Mouse (Mus musculus) stomach, embryonic 15.5 days (tissue): ENCODE measurements at regions not wholly inside any gene's neighbourhood (a gene's known extent, or its start where the extent isn't known, plus 50 kb on each side); places are given as distances from the start of the nearest gene placed in this dataset.

ENCODE experiments used
- ATAC-seq: fragments of 200-750 bp; cut with Nextera tagmentation; 2 replicates; pipeline ENCODE4 v1.8.0; 2017; ENCODE audit warnings: low read depth, moderate number of reproducible peaks, moderate TSS enrichment; ENCODE audit not compliant: insufficient read depth, low FRiP score
- H3K27ac ChIP-seq: fragments of 300-500 bp; sonication (generic); 2 replicates; pipeline ENCODE4 v1.5.1; 2015; ENCODE audit warnings: mild to moderate bottlenecking, inconsistent platforms
- H3K27me3 ChIP-seq: fragments of 300-500 bp; sonication (generic); replicated peaks from 2 replicates; pipeline ENCODE4 v1.6.1; 2015; ENCODE audit warnings: inconsistent platforms
- H3K36me3 ChIP-seq: fragments of 300-500 bp; sonication (generic); 2 replicates; pipeline ENCODE4 v1.6.1; 2015; ENCODE audit warnings: inconsistent platforms
- H3K4me1 ChIP-seq: fragments of 300-500 bp; sonication (generic); 2 replicates; pipeline ENCODE4 v1.6.1; 2015; ENCODE audit warnings: inconsistent platforms
- H3K4me2 ChIP-seq: fragments of 300-500 bp; sonication (generic); 2 replicates; pipeline ENCODE4 v1.6.1; 2015; ENCODE audit warnings: mild to moderate bottlenecking, inconsistent platforms
- H3K4me3 ChIP-seq: fragments of 300-500 bp; sonication (generic); replicated peaks from 2 replicates; pipeline ENCODE4 v1.5.1; 2015; ENCODE audit warnings: inconsistent platforms
- H3K9ac ChIP-seq: fragments of 300-500 bp; sonication (generic); 2 replicates; pipeline ENCODE4 v1.6.1; 2015; ENCODE audit warnings: inconsistent platforms
- H3K9me3 ChIP-seq: fragments of 300-500 bp; sonication (generic); 2 replicates; pipeline ENCODE4 v1.6.1; 2016; ENCODE audit warnings: inconsistent platforms
- whole genome bisulfite sequencing: fragments of 180-500 bp; shearing (Covaris S2); methylation state at CpG from one replicate; pipeline ENCODE4 v1.1.7; 2015; 5-methylcytosine and 5-hydroxymethylcytosine counted together

DNA sequence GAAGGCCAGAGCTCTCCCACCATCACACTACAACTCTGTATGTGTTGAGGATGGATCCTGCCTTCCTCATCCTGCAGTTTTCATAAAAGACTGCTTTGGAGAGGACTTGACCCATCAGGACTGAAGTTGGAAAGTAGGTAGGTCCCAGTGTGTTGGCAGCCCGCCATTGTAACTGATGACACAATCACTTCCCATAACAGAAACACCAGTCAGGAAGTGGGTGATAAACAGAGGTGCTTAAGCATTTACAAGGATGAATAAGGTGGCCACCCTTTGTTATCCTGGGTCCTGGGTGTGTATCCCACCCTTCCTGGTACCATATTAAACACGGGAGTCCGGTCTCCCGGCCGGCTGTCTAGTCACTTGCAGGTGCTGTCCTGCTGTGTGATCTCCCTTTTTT lies 118.3 kb downstream of the Snx10 start:
- H3K27ac ChIP-seq: no peak overlapping the region
- H3K4me1 ChIP-seq: no peaks in the 10 kb centered on the region
- no peaks in the 10 kb centered on the region for H3K27me3 ChIP-seq
- 77% methylated on average over 5 of the region's 5 CpGs for WGBS
- H3K4me3 ChIP-seq: no peak overlapping the region
- no peaks in the 10 kb centered on the region for H3K9me3 ChIP-seq
- no peak overlapping the region for H3K9ac ChIP-seq
- H3K4me2 ChIP-seq: no peak overlapping the region
- ATAC-seq: no peak
- no peaks in the 10 kb centered on the region for H3K36me3 ChIP-seq

DNA sequence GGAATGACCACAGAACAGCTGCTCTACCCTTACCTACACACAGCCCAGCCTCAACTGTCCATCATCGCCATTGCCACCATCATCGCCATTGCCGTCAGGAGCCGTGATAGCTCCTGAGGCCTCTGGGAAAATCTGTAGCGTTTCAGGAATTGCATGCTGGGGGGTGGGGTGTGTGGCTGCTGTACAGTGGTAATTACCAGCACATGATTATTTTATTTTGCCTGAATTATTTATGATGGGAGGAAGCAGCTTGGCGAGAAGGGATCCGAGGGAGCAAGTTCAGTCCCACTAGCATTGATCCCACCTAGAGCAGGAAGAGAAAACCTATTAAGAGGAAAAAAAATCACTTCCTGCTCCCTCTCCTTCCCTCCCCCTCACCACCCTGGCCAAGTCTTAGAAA lies 125.1 kb downstream of the Snx10 start:
- no peaks in the 10 kb centered on the region for H3K27me3 ChIP-seq
- H3K36me3 ChIP-seq: no peaks in the 10 kb centered on the region
- no peak overlapping the region for H3K27ac ChIP-seq
- H3K4me1 ChIP-seq: no peaks in the 10 kb centered on the region
- no peak for ATAC-seq
- H3K4me2 ChIP-seq: no peak overlapping the region
- no peak overlapping the region for H3K9ac ChIP-seq
- no peaks in the 10 kb centered on the region for H3K9me3 ChIP-seq
- H3K4me3 ChIP-seq: no peak overlapping the region
- WGBS: 86% methylated on average over 7 of the region's 7 CpGs

DNA sequence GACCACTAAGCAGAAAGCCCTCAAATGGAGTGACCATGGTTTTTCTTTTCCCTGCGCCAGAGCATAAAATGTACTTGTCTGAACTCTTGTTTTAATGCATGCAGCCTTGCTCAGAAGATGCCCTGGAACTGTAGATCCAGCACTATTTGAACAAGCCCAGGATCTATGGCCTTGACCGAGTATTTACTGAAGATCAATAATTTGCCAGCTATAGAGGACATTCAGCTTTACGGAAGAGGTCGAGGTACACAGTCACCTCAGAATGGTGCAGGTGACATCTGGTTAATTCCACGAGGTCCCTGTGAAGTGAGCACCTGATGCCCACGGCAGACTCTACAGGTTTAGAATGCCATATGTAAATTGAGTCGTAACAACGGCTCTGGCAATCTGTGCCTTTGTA lies 130.1 kb downstream of the Snx10 start:
- H3K36me3 ChIP-seq: no peaks in the 10 kb centered on the region
- no peak for ATAC-seq
- H3K4me1 ChIP-seq: no peaks in the 10 kb centered on the region
- H3K9ac ChIP-seq: no peak overlapping the region
- H3K27ac ChIP-seq: no peak overlapping the region
- no peak overlapping the region for H3K4me3 ChIP-seq
- 72% methylated on average over 8 of the region's 8 CpGs for WGBS
- H3K9me3 ChIP-seq: no peaks in the 10 kb centered on the region
- H3K27me3 ChIP-seq: no peaks in the 10 kb centered on the region
- H3K4me2 ChIP-seq: no peak overlapping the region

DNA sequence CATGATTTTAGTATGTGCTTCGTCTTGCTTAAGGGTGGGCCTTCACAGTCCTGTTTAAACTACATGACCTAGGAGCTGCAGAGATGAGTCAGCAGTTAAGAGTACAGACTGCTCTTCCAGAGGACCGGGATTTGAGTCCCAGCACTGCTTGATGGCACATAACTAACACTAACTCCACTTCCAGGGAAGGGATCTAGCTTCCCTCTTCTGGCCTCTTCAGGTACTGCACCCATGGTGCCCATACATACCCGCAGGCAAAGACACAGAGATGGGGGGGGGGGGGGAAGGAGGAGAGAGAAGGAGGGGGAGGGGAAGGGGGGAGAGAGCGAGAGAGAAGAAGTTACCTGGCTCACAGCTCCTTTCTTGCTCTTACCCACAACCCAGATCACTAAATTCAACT lies 131.3 kb downstream of the Snx10 start:
- H3K4me1 ChIP-seq: no peaks in the 10 kb centered on the region
- WGBS: 91% methylated on average over 4 of the region's 4 CpGs
- H3K4me2 ChIP-seq: no peak overlapping the region
- ATAC-seq: no peak
- H3K27ac ChIP-seq: no peak overlapping the region
- no peaks in the 10 kb centered on the region for H3K27me3 ChIP-seq
- H3K9me3 ChIP-seq: no peaks in the 10 kb centered on the region
- H3K9ac ChIP-seq: no peak overlapping the region
- no peak overlapping the region for H3K4me3 ChIP-seq
- H3K36me3 ChIP-seq: no peaks in the 10 kb centered on the region

DNA sequence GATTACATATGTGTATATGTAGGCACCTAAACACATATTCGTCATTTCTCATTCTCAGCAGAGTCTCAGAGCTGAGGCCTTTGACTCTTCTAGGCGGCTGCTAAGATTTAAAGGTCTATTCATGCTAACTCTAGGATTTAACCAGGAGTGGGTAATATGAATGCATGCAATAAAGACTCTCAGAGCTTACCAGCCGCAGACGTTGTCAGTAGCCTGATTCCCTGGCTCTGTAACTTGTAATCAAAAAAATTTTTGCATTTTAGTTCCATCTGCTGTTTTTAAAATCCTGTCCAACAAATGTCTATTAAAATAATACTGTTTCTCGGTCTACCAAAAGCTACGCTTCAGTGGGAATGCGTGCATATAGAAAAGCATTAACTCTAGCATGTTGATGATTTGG lies 132.4 kb downstream of the Snx10 start:
- Histone ChIP-seq H3K27ac (no peak overlapping the region), H3K9me3 (no peaks in the 10 kb centered on the region), H3K27me3 (no peaks in the 10 kb centered on the region), H3K4me1 (no peaks in the 10 kb centered on the region), H3K4me3 (no peak overlapping the region), H3K9ac (no peak overlapping the region), H3K4me2 (no peak overlapping the region), H3K36me3 (no peaks in the 10 kb centered on the region)
- WGBS: 71% methylated on average over 7 of the region's 7 CpGs
- ATAC-seq: no peak

DNA sequence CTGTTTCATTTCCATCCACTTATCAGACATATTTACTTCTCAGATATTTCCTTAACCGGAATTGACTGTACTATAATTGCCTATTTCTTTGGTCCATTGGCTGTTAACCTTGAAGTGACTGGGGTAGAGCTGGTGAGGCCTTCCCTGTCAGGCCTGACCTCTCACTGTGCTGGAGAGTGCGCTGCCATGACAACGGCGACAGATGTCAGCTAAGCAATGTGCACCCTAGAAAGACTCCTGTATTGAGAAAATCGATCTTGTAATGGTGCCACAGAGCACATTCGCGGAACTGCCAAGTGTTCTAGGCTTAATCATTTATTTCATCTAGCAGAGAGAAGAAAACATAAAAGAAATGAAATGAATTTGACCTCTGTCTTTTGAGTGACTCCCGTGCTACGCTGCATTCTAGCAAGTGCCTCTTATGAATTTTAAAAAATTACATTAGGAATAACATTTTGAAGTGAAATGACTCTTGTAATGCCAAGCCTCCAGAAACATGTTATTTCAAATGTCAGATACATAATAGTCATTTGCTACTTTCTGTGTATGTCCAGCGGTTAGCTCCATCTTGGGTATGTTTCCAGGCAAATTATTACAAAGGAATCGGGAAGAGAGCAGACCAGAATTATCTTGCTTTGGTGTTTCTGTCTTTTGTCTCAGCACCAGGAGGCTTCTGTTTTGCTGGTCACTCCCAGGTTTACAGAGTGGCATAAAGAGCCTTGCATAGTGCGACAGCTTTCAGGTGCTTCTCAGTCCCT lies 133.4 kb downstream of the Snx10 start:
- no peak overlapping the region for H3K4me3 ChIP-seq
- no peaks in the 10 kb centered on the region for H3K36me3 ChIP-seq
- H3K9ac ChIP-seq: no peak overlapping the region
- H3K27me3 ChIP-seq: no peaks in the 10 kb centered on the region
- WGBS: 57% methylated on average over 12 of the region's 12 CpGs
- no peak overlapping the region for H3K4me2 ChIP-seq
- no peak overlapping the region for H3K27ac ChIP-seq
- no peaks in the 10 kb centered on the region for H3K9me3 ChIP-seq
- no peak for ATAC-seq
- no peaks in the 10 kb centered on the region for H3K4me1 ChIP-seq

DNA sequence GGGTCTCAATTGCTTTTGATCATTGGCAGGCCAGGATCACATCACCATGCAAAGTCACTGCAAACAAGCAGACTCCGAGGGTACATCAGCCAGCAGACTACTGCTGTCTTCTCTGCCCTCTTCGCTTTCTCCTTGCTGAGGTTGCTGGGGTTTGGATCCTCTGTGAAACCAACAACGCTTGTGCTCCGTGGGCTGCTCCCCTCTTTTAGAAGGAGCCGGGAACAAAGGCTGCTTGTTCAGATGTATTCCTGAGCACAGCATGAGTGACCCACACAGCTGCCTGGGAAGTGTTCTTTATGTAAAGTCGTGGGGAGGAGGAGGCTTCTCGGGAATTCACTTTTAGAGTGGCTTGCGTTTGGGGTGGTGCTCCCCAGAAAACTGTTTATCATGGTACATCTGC lies 134.7 kb downstream of the Snx10 start:
- Histone ChIP-seq H3K9me3 (no peaks in the 10 kb centered on the region), H3K27me3 (no peaks in the 10 kb centered on the region), H3K4me1 (no peaks in the 10 kb centered on the region), H3K9ac (no peak overlapping the region), H3K4me3 (no peak overlapping the region), H3K36me3 (no peaks in the 10 kb centered on the region), H3K4me2 (no peak overlapping the region), H3K27ac (no peak overlapping the region)
- ATAC-seq: no peak
- WGBS: 42% methylated on average over 8 of the region's 8 CpGs

DNA sequence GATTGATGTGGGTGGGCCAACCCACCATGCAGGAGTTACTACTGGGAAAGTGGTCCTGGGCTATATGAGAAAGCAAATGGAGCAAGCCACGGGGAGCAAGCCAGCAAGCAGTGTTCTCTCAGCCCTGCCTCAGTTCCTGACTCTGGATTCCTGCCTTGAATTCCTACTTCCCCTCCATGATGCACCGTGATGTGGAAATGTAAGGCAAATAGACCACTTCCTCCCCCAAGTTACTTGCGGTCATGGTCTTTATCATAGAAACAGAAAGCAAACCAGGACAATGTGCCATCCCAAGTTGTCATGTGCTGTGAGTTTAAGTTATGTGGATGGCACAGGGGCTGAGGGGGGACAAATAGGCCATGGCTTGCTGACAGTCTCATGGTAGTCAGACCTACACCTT lies 139.5 kb downstream of the Snx10 start:
- Histone ChIP-seq H3K9ac (no peak overlapping the region), H3K4me2 (no peak overlapping the region), H3K9me3 (no peaks in the 10 kb centered on the region), H3K27ac (no peak overlapping the region), H3K4me1 (no peaks in the 10 kb centered on the region), H3K36me3 (no peaks in the 10 kb centered on the region), H3K4me3 (no peak overlapping the region), H3K27me3 (no peaks in the 10 kb centered on the region)
- no peak for ATAC-seq
- WGBS: 73% methylated on average over 3 of the region's 3 CpGs

DNA sequence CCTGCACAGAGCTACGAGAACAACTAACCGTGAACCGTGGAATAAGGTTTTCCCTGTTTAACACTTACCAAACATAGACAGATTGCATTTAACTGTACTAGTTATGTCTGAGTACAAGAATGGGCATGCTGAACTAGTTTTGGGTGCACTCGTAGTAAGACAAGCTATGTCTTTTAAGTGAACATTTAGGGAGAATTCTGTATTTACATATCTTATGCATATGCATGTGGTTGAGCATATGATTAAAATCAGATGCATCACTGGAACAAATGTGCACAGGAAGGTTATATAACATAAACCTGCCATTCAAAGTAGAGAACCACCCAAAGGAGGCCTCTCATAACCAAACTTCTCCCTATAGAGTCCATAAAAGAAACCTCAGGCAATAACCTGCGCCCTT lies 140.3 kb downstream of the Snx10 start:
- no peak overlapping the region for H3K27ac ChIP-seq
- H3K4me1 ChIP-seq: no peaks in the 10 kb centered on the region
- no peaks in the 10 kb centered on the region for H3K9me3 ChIP-seq
- WGBS: 93% methylated on average over 5 of the region's 5 CpGs
- H3K4me2 ChIP-seq: no peak overlapping the region
- H3K36me3 ChIP-seq: no peaks in the 10 kb centered on the region
- ATAC-seq: no peak
- no peak overlapping the region for H3K9ac ChIP-seq
- H3K27me3 ChIP-seq: no peaks in the 10 kb centered on the region
- no peak overlapping the region for H3K4me3 ChIP-seq

DNA sequence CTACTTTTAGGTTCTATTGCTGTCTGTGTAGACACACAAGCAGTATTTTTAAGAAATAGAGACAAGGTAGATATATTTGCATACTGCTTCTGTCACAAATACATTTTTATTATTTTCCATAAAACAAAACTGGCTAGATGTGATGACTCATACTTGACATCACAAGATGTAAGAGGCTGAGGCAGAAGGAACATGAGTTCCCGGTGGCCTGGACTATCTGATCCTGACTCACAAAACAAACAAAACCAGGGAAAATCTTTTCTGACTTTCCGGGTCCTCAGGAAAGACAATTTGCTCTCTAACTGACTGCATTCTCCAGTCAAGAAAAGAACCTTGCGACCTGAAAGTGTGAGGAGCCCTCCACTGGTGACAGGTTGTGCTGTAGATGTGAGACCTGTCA lies 143.3 kb downstream of the Snx10 start:
- no peak for ATAC-seq
- Histone ChIP-seq H3K9ac (no peak overlapping the region), H3K27me3 (no peaks in the 10 kb centered on the region), H3K9me3 (no peaks in the 10 kb centered on the region), H3K27ac (no peak overlapping the region), H3K4me2 (no peak overlapping the region), H3K36me3 (no peaks in the 10 kb centered on the region), H3K4me1 (no peaks in the 10 kb centered on the region), H3K4me3 (no peak overlapping the region)
- 61% methylated on average over 3 of the region's 3 CpGs for WGBS

DNA sequence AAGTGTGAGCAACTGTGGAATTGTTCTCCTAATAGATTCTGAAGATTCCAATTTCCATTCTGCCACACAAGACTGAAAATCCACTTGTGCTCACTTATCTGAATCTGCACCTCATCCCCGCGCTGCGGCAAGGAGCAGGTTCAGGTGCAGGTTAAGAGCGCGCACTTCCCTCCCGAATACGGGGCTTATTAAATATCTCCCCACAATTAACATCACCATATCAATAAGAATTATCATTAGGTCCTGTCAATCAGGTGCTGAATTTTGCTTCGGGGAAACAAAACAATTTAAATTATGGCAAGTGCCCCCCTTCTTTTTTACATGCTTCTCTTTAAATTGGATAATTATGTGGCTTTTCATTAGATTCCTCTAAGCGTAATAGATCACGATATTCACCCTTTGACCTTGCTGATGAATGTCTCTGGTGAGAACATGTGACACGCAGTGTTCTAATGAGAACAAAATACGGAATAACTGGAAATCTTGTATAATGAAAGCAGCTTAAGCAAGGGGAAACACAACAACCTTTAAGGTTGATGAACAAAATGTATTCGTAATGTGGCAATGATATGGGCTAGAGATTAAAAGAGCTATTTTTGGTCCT lies 151.7 kb downstream of the Snx10 start:
- H3K4me2 ChIP-seq: no peak overlapping the region
- H3K4me1 ChIP-seq: no peaks in the 10 kb centered on the region
- WGBS: 83% methylated on average over 13 of the region's 13 CpGs
- H3K27me3 ChIP-seq: no peaks in the 10 kb centered on the region
- H3K9me3 ChIP-seq: no peaks in the 10 kb centered on the region
- H3K36me3 ChIP-seq: no peaks in the 10 kb centered on the region
- ATAC-seq: no peak
- no peak overlapping the region for H3K27ac ChIP-seq
- H3K9ac ChIP-seq: no peak overlapping the region
- no peak overlapping the region for H3K4me3 ChIP-seq

DNA sequence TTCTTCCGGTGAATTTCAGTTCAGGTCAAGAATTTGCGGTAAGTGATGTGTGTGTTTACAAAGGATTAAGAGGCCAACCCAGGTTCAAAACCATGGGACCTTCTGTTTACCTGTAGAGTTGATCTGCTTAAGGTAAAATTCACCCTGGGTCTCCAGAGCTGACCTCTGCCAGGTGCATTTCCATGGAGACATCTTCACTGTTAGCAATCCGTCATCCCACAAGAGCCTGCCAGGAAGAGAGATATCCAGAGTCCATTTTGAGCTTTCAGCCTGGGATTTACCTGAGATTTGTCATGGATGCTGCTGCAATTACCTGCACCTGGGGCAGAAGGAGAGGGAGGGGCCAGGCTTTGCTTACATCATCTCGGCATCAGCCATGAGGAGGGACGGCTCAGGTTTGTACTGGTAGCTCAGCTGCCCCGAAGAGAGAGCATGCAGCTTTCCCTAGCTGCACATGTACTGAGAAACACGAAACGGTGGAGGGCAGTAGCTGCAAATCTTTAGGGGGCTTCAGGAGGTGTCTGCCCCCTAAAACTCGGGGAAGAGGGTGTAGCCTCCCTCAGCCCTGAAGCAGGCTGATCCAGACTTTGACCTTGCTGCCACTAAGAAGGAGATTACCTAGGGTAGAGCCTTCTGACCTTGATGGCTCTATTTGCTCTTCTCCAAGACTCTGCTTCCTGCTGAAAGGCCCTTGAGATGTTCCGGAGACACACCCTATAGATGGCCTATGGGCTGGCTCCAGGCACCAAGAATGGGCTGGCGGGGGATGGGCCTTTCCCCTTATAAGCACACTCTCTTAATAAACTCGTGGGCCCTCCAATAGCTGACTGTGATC lies 153.7 kb downstream of the Snx10 start:
- Histone ChIP-seq H3K9ac (no peak overlapping the region), H3K9me3 (no peaks in the 10 kb centered on the region), H3K27ac (no peak overlapping the region), H3K36me3 (no peaks in the 10 kb centered on the region), H3K4me3 (no peak overlapping the region), H3K4me1 (no peaks in the 10 kb centered on the region), H3K4me2 (no peak overlapping the region), H3K27me3 (no peaks in the 10 kb centered on the region)
- ATAC-seq: no peak
- WGBS: 35% methylated on average over 12 of the region's 12 CpGs
